Mouse (Mus musculus): ENCODE data around the gene Zbtb6. TPM values are rescaled to one million over a fixed set of nuclear protein-coding genes. Genes with fewer than 3 reads are reported as not detected.
A peak's percentile ranks its signal among the peaks of the same experiment; 100 is the strongest.

Zbtb6 gene
- polyA plus RNA-seq, 1 experiment from 2014 or later = 4.7 TPM

DNA sequence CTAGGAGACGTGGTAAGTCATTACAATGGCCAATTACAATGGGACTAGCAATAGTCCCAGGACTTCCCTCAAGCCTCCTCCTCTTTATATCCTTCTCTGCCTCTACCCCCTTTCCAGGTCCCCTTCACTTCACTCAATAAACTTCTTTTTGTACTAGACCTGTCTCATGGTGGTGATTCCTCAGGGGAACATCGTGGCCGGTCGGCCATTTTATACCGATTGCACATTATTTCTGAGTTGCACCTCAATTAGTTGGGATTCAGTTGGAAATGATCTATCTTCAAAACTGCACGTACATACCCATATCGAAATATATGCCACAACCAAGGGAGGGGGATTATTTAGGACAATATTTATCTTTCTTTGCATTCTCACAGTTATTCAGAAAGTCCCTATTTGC, 11.4 kb downstream of the Zbtb6 start:
- H3K9me3 ChIP-seq (replicated peaks) = no peaks in the 10 kb centered on the region
- no peaks in the 10 kb centered on the region for H3K27me3 ChIP-seq (replicated peaks)
- peak overlapping the region; percentile 75 for H3K4me3 ChIP-seq
- H3K9ac ChIP-seq = peak overlapping the region; percentile 78
- peak overlapping the region; percentile 81 for H3K4me2 ChIP-seq
- H3K36me3 ChIP-seq = peaks cover 28% of the 10 kb centered on the region
- peaks cover 10% of the 10 kb centered on the region for H3K4me1 ChIP-seq (replicated peaks)
- 30% methylated on average over 7 of the region's 7 CpGs for WGBS
- 0 out of 2 replicates have a peak, but pooled peaks have one; percentile 0 for ATAC-seq (ENCODE audit: insufficient number of reproducible peaks, low FRiP score)
- peak overlapping the region; percentile 89; the same call in 1 of the 2 replicates for H3K27ac ChIP-seq (ENCODE audit: poor library complexity, severe bottlenecking)

DNA sequence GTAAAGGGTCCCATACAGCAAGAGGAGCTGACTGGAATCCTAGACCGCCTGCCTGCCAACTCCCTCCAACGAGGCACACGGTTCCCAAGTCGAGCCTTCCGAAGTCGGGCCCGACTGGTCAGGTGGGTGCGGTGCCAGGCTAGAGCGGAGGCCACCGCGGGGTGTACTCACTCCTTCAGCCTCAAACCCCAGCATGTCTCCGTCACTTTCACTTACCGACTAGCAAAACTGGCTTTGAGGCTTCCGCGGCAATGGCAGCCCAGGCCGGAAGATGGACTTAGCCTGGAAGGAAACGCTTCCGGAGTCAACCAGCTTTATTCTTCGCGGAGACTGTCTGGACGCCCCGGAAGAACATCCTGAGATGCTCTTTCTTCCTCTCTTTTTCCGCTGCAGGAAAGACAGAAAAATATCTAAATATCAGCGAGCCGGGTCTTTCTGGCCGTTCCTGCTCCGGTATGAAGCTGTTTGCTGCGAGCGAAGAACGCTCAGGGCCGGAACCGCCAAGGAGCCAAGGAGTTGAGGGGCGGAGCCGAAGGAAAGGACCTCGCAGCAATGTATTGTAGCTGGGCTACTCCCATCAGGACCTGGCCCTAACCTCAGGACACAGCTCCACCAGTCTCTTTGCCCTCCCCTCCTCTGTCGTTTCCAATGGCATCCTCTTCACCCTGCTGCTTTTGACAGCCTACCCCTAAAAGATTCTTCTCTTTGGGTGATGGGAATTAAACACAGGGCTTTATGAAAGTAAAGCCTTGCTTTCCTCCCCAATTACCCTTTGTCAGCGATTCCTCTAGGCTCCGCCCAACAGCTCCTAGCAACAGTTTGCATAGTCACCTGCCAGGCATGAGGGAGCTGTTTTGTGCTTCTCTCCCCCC, 12.1 kb downstream of the Zbtb6 start:
- Histone ChIP-seq H3K4me1 (replicated peaks) (peaks cover 10% of the 10 kb centered on the region), H3K27me3 (replicated peaks) (no peaks in the 10 kb centered on the region), H3K9ac (peak overlapping the region; percentile 78), H3K4me3 (peak overlapping the region; percentile 75), H3K4me2 (peak overlapping the region; percentile 81), H3K27ac (ENCODE audit: poor library complexity, severe bottlenecking) (peak overlapping the region; percentile 89), H3K9me3 (replicated peaks) (no peaks in the 10 kb centered on the region), H3K36me3 (peaks cover 20% of the 10 kb centered on the region)
- WGBS = under 1% methylated on average over 38 of the region's 38 CpGs
- peak; percentile 94 for ATAC-seq (ENCODE audit: insufficient number of reproducible peaks, low FRiP score)

DNA sequence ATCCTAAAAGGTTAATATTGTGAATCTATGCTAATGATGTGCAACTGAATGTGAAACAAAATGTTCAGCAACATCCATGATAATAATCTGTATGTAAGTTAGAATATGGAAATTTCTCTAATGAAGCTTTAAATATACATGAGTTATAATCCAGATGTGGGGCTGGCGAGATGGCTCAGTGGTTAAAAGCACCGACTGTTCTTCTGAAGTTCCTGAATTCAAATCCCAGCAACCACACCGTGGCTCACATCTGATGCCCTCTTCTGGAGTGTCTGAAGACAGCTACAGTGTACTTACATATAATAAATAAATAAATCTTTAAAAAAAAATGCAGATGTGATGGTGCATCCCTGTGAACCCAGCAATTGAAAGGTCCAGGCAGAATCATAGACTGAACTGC, 19.3 kb downstream of the Zbtb6 start:
- no peak for ATAC-seq (ENCODE audit: insufficient number of reproducible peaks, low FRiP score)
- 60% methylated on average over 3 of the region's 3 CpGs for WGBS
- H3K4me1 ChIP-seq (replicated peaks) = no peaks in the 10 kb centered on the region; the same call in 1 of the 2 replicates
- no peak overlapping the region for H3K4me3 ChIP-seq
- H3K9me3 ChIP-seq (replicated peaks) = no peaks in the 10 kb centered on the region
- no peaks in the 10 kb centered on the region for H3K27me3 ChIP-seq (replicated peaks)
- H3K4me2 ChIP-seq = no peak overlapping the region
- peaks cover 9% of the 10 kb centered on the region for H3K36me3 ChIP-seq
- H3K27ac ChIP-seq (ENCODE audit: poor library complexity, severe bottlenecking) = no peak overlapping the region
- H3K9ac ChIP-seq = no peak overlapping the region

DNA sequence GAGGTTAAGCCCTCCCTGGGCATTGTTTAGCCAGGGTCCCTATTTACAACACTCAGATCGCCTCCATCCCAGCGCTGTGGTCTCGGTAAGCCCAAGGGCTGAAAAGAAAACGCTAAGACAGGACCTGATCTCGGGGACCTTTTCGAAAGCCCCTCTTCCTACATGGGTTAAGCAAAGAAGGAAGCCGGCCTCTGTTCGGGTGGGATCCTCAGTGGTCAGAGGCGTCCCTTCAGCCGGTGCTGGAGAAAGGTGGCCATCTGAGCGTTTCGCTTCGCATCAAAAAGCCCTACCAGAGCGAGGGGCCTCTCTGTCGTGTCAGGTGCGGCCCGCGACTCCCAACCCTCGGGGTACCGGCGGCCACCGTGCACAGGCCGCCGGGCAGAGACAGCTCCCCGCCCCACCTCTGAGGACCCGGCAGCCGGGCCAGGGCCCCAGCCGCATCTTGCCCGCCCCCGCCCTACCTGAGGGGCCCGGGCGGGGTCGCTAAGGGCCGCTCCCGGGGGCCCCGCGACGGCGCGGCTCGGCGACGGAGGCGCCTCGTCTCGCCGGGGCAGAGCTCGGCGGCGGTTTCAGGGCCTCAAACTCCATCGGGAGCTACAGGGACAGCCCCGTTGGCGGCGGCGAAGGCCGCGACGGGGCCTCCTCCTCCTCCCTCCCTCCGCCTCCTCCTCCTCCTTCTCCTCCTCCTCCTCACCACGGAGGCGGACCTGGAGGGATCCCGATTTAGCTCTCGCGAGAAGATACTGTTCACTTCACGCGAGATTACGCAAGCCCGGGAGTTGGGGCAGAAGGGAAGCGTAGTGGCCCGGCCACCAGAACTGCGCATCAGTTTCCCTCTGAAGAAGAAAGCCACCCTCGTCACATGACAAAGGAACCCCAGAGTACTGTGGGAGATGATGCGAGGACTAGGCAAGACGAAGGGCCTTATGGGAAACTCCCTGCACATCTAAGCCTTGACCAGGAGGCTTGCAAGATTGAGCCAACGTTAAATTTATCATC, 20.4 kb downstream of the Zbtb6 start, which contains the start of gene Rc3h2:
Gene Rc3h2 (minus strand): TSS at position 598 of the 999 bp plus-strand sequence.
- Histone ChIP-seq H3K4me2 (peak within 1 kb of the TSS; percentile 79), H3K36me3 (peaks cover 3% of the 10 kb centered on the region; the same call in 1 of the 2 replicates), H3K4me1 (replicated peaks) (no peaks in the 10 kb centered on the region; the same call in 1 of the 2 replicates), H3K27me3 (replicated peaks) (no peaks in the 10 kb centered on the region), H3K9ac (peak within 1 kb of the TSS; percentile 97), H3K4me3 (peak within 1 kb of the TSS; percentile 96), H3K27ac (ENCODE audit: poor library complexity, severe bottlenecking) (peak within 1 kb of the TSS; percentile 99), H3K9me3 (replicated peaks) (no peaks in the 10 kb centered on the region)
- peak; percentile 99 for ATAC-seq (ENCODE audit: insufficient number of reproducible peaks, low FRiP score)
- WGBS = under 1% methylated on average over 73 of the region's 75 CpGs

DNA sequence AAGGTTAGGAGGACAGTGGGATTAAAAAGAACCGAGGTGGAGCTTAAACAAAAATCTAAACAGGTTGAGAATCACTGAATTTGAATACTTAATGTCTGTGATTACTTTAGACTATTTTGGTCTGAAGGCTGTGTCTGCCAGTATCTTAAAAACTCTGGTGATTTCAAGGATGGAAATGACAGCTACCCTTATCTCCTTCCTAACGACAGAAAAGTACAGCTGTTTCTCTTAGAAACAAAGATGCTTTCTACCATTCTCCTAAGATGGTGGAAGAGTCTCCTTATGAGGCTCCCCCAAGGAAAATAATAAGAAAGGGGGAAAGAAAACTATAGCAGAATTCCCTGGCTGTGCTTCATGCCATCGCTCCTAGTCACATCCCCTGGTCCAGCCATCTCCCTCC, 21.1 kb downstream of the Zbtb6 start:
- WGBS = 12% methylated on average over 3 of the region's 3 CpGs
- H3K4me3 ChIP-seq = peak overlapping the region; percentile 96
- peak overlapping the region; percentile 97 for H3K9ac ChIP-seq
- H3K36me3 ChIP-seq = 0 out of 2 replicates have a peak, but pooled peaks cover 3% of the 10 kb centered on the region
- H3K27me3 ChIP-seq (replicated peaks) = no peaks in the 10 kb centered on the region
- peak overlapping the region; percentile 99 for H3K27ac ChIP-seq (ENCODE audit: poor library complexity, severe bottlenecking)
- no peaks in the 10 kb centered on the region; the same call in 1 of the 2 replicates for H3K4me1 ChIP-seq (replicated peaks)
- H3K9me3 ChIP-seq (replicated peaks) = no peaks in the 10 kb centered on the region
- no peak for ATAC-seq (ENCODE audit: insufficient number of reproducible peaks, low FRiP score)
- peak overlapping the region; percentile 79 for H3K4me2 ChIP-seq

DNA sequence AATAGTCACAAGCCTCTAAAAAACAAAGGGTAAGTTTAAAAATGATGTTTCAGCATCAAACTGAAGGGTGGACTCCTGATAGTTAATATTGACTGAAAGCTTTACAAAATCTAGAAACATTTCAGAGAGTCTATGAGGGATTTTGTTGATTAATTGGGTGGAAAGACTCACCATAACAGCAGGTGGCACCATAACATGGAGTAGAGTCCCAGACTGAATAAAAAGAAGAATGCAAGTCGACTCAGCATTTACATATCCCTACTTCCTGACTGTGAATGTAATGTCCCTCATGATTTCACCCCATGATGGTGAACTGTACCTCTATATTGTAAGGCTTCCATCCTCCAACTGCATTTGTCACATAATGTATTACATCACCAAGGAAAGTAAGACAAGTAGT, 47.4 kb downstream of the Zbtb6 start:
- Histone ChIP-seq H3K4me3 (no peak overlapping the region), H3K9ac (no peak overlapping the region), H3K4me2 (no peak overlapping the region), H3K36me3 (peaks cover 35% of the 10 kb centered on the region), H3K27ac (ENCODE audit: poor library complexity, severe bottlenecking) (no peak overlapping the region), H3K9me3 (replicated peaks) (no peaks in the 10 kb centered on the region), H3K4me1 (replicated peaks) (no peaks in the 10 kb centered on the region), H3K27me3 (replicated peaks) (no peaks in the 10 kb centered on the region)
- 75% methylated on average over 1 of the region's 1 CpGs for WGBS
- no peak for ATAC-seq (ENCODE audit: insufficient number of reproducible peaks, low FRiP score)

DNA sequence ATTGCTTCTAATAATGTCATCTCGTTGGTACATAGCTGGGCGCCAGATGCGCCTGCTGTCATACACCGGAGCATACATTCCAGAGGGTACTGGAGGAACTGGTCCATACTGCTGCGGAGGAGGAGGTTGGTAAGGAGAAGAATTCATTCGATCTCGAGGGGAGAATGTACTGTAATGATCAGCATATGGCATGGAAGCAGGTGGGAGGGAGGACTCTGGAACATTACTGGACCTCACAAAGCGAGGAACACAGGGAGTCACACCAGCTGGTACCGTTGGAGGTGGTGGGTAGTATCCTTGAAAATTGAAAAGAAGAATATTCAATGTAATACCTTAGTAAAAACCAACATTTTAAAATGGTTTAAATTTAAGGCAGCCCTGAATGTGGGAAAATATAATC, 60.0 kb downstream of the Zbtb6 start:
- Histone ChIP-seq H3K27ac (ENCODE audit: poor library complexity, severe bottlenecking) (no peak overlapping the region), H3K4me2 (no peak overlapping the region), H3K9me3 (replicated peaks) (no peaks in the 10 kb centered on the region), H3K9ac (no peak overlapping the region), H3K4me1 (replicated peaks) (no peaks in the 10 kb centered on the region), H3K36me3 (peaks cover 35% of the 10 kb centered on the region), H3K4me3 (no peak overlapping the region), H3K27me3 (replicated peaks) (no peaks in the 10 kb centered on the region)
- no peak for ATAC-seq (ENCODE audit: insufficient number of reproducible peaks, low FRiP score)
- WGBS = 91% methylated on average over 9 of the region's 9 CpGs

DNA sequence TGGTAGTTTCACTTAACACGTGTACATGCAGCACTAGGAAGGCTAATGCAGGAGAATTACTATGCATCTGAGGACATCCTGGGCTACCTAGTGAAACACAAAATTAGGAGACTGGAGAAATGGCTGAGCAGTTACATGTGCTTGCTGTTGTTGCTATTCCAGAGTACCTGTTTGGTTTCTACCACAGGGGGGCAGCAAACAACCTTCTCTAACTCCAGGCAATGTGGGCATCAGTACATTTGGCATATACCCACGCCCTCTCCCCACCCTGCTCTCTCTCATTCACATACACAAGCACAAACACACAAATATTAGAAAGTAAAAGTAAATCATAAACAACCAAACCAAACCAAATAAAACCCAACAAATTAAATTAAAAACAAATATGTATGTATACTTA, 62.8 kb downstream of the Zbtb6 start:
- Histone ChIP-seq H3K27ac (ENCODE audit: poor library complexity, severe bottlenecking) (no peak overlapping the region), H3K27me3 (replicated peaks) (no peaks in the 10 kb centered on the region), H3K4me2 (no peak overlapping the region), H3K4me3 (no peak overlapping the region), H3K9ac (no peak overlapping the region), H3K4me1 (replicated peaks) (no peaks in the 10 kb centered on the region), H3K36me3 (peaks cover 47% of the 10 kb centered on the region), H3K9me3 (replicated peaks) (no peaks in the 10 kb centered on the region)
- WGBS = 66% methylated on average over 2 of the region's 2 CpGs
- ATAC-seq (ENCODE audit: insufficient number of reproducible peaks, low FRiP score) = no peak

DNA sequence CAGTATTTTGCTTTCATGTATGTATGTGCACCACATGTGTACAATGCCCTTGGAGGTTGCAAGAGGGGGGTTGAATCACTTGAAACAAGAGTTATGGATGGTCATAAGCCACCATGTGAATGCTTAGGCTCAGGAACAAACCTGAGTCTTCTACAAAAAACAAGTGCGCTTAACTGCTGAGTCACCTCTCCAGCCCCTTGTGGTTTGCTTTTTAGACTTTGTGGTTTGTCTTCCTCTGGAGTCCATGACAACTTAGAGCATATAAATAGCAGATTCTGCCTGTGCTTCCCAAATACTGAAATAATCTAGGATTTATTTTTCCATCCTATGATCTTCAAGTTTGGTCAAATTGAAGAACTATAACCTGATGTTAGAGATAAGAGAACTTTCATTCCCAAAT, 67.0 kb downstream of the Zbtb6 start:
- Histone ChIP-seq H3K27ac (ENCODE audit: poor library complexity, severe bottlenecking) (no peak overlapping the region), H3K4me3 (no peak overlapping the region), H3K9me3 (replicated peaks) (no peaks in the 10 kb centered on the region), H3K4me2 (no peak overlapping the region), H3K4me1 (replicated peaks) (no peaks in the 10 kb centered on the region), H3K27me3 (replicated peaks) (no peaks in the 10 kb centered on the region), H3K36me3 (peaks cover 33% of the 10 kb centered on the region), H3K9ac (no peak overlapping the region)
- ATAC-seq (ENCODE audit: insufficient number of reproducible peaks, low FRiP score) = no peak
- WGBS = 86% methylated on average over 1 of the region's 1 CpGs

All from heart, embryonic 12.5 days (tissue).